Mouse (Mus musculus): ENCODE results near the gene Top3b.
"Not testable (repeated sequence)": the region's sequence is repeated elsewhere in the genome, so short reads cannot be mapped to it uniquely, and the experiment has no call there.

The Top3b gene

GRCm38 (mm10) chr16:16870617-16871331, at the start of gene Top3b, which contains the start of gene Vpreb1:
Gene Top3b (plus strand): TSS chr16:16870736.
Gene Vpreb1 (minus strand): TSS chr16:16870843.
- peak; percentile 97 for DNase-seq (ENCODE audit: low spot score)

- DNase-seq (ENCODE audit: low spot score) = no peak
These were observed 45.1 kb upstream of the Top3b start for GRCm38 (mm10) chr16:16825476-16825875.

- no peak for DNase-seq (ENCODE audit: low spot score)
These were observed 44.3 kb upstream of the Top3b start for GRCm38 (mm10) chr16:16826223-16826622.

GRCm38 (mm10) chr16:16828757-16829615, 41.5 kb upstream of the Top3b start, which contains the start of gene Spag6l:
Gene Spag6l (minus strand): TSS chr16:16829456.
- peak; percentile 81 for DNase-seq (ENCODE audit: low spot score)

GRCm38 (mm10) chr16:16829671-16830070, 40.9 kb upstream of the Top3b start:
- no peak for DNase-seq (ENCODE audit: low spot score)

- DNase-seq (ENCODE audit: low spot score) = no peak
These were observed 21.3 kb upstream of the Top3b start for GRCm38 (mm10) chr16:16849196-16849595.

- DNase-seq (ENCODE audit: low spot score) = no peak
These were observed 18.1 kb upstream of the Top3b start for GRCm38 (mm10) chr16:16852411-16852810.

GRCm38 (mm10) chr16:16854836-16855235, 15.7 kb upstream of the Top3b start:
- DNase-seq (ENCODE audit: low spot score) = peak; percentile 58

GRCm38 (mm10) chr16:16855541-16855940, 15.0 kb upstream of the Top3b start:
- no peak for DNase-seq (ENCODE audit: low spot score)

- not testable (repeated sequence) for DNase-seq (ENCODE audit: low spot score)
These were observed 14.5 kb upstream of the Top3b start for GRCm38 (mm10) chr16:16856054-16856453.

- DNase-seq (ENCODE audit: low spot score) = no peak
These were observed 13.6 kb upstream of the Top3b start for GRCm38 (mm10) chr16:16856731-16857476.

GRCm38 (mm10) chr16:16862288-16862687, 8.2 kb upstream of the Top3b start:
- DNase-seq (ENCODE audit: low spot score) = no peak

- no peak for DNase-seq (ENCODE audit: low spot score)
These were observed 6.6 kb upstream of the Top3b start, which contains the start of gene Igll1 for GRCm38 (mm10) chr16:16863978-16864377. Gene Igll1 (minus strand): TSS chr16:16863985.

GRCm38 (mm10) chr16:16865217-16865616, 5.3 kb upstream of the Top3b start:
- no peak for DNase-seq (ENCODE audit: low spot score)

GRCm38 (mm10) chr16:16865696-16866561, 4.6 kb upstream of the Top3b start:
- DNase-seq (ENCODE audit: low spot score) = no peak

GRCm38 (mm10) chr16:16870241-16870616, 307 bp upstream of the Top3b start:
- DNase-seq (ENCODE audit: low spot score) = no peak

- no peak for DNase-seq (ENCODE audit: low spot score)
These were observed 8.5 kb downstream of the Top3b start for GRCm38 (mm10) chr16:16879025-16879424.

- DNase-seq (ENCODE audit: low spot score) = no peak
These were observed 17.8 kb downstream of the Top3b start for GRCm38 (mm10) chr16:16888341-16888740.

GRCm38 (mm10) chr16:16892366-16892765, 21.8 kb downstream of the Top3b start:
- DNase-seq (ENCODE audit: low spot score) = no peak

GRCm38 (mm10) chr16:16896015-16896381, 25.5 kb downstream of the Top3b start:
- no peak for DNase-seq (ENCODE audit: low spot score)

- DNase-seq (ENCODE audit: low spot score) = peak; percentile 94
These were observed 26.0 kb downstream of the Top3b start, which contains the start of gene Ppm1f for GRCm38 (mm10) chr16:16896382-16897055. Gene Ppm1f (plus strand): TSS chr16:16896469.

Data from embryo, embryonic 10.5 days (tissue).